Mouse (Mus musculus): ENCODE data around the gene Celf5. TPM values are rescaled to one million over a fixed set of nuclear protein-coding genes. Genes with fewer than 3 reads are reported as not detected.
A peak's percentile ranks its signal among the peaks of the same experiment; 100 is the strongest.

Gene Celf5
- polyA plus RNA-seq, 1 experiment from 2014 or later = 46.6 TPM

GRCm38 (mm10) chr10:81410981-81411380, 71.5 kb downstream of the Celf5 start:
- H3K9ac ChIP-seq = no peak overlapping the region
- DNase-seq (ENCODE audit: low spot score) (no peak), ATAC-seq (ENCODE audit: low FRiP score) (no peak)
- no peak overlapping the region for H3K4me2 ChIP-seq (replicated peaks)
- peaks cover 15% of the 10 kb centered on the region; the same call in 1 of the 2 replicates for H3K27me3 ChIP-seq (ENCODE audit: control insufficient read depth, insufficient read depth, low read length)
- H3K9me3 ChIP-seq (ENCODE audit: control insufficient read depth, low read length) = no peaks in the 10 kb centered on the region
- 69% methylated on average over 9 of the region's 9 CpGs for WGBS
- no peak overlapping the region for H3K4me3 ChIP-seq (replicated peaks; ENCODE audit: low read length)
- peaks cover 25% of the 10 kb centered on the region for H3K36me3 ChIP-seq (replicated peaks; ENCODE audit: control insufficient read depth, insufficient read depth)
- peaks cover 46% of the 10 kb centered on the region for H3K4me1 ChIP-seq (replicated peaks; ENCODE audit: control insufficient read depth, insufficient read depth, low read length)
- H3K27ac ChIP-seq = peak overlapping the region; percentile 64; the same call in 1 of the 2 replicates

- Histone ChIP-seq H3K9ac (no peak overlapping the region; the same call in 1 of the 2 replicates), H3K36me3 (replicated peaks; ENCODE audit: control insufficient read depth, insufficient read depth) (peaks cover 31% of the 10 kb centered on the region), H3K4me2 (replicated peaks) (no peak overlapping the region), H3K27ac (no peak overlapping the region), H3K4me3 (replicated peaks; ENCODE audit: low read length) (no peak overlapping the region), H3K9me3 (ENCODE audit: control insufficient read depth, low read length) (no peaks in the 10 kb centered on the region), H3K27me3 (ENCODE audit: control insufficient read depth, insufficient read depth, low read length) (peaks cover 15% of the 10 kb centered on the region; the same call in 1 of the 2 replicates), H3K4me1 (replicated peaks; ENCODE audit: control insufficient read depth, insufficient read depth, low read length) (peaks cover 46% of the 10 kb centered on the region)
- DNase-seq (ENCODE audit: low spot score) (no peak), ATAC-seq (ENCODE audit: low FRiP score) (no peak)
- WGBS = 76% methylated on average over 4 of the region's 4 CpGs
Observed at GRCm38 (mm10) chr10:81410350-81410749, 72.2 kb downstream of the Celf5 start.

- Histone ChIP-seq H3K4me1 (replicated peaks; ENCODE audit: control insufficient read depth, insufficient read depth, low read length) (peaks cover 45% of the 10 kb centered on the region), H3K9me3 (ENCODE audit: control insufficient read depth, low read length) (no peaks in the 10 kb centered on the region), H3K9ac (no peak overlapping the region), H3K27me3 (ENCODE audit: control insufficient read depth, insufficient read depth, low read length) (peaks cover 15% of the 10 kb centered on the region; the same call in 1 of the 2 replicates), H3K36me3 (replicated peaks; ENCODE audit: control insufficient read depth, insufficient read depth) (peaks cover 41% of the 10 kb centered on the region), H3K27ac (no peak overlapping the region), H3K4me2 (replicated peaks) (0 out of 2 replicates have a peak overlapping the region, but pooled peaks have one; percentile 4), H3K4me3 (replicated peaks; ENCODE audit: low read length) (no peak overlapping the region)
- no peak for DNase-seq (ENCODE audit: low spot score)
- WGBS = 13% methylated on average over 8 of the region's 8 CpGs
- ATAC-seq (ENCODE audit: low FRiP score) = no peak
Observed at GRCm38 (mm10) chr10:81409330-81409729, 73.2 kb downstream of the Celf5 start.

Small RNA genes within 50 kb of the gene (microRNA-seq; reads per million reads assigned to microRNA genes)
- gene Gm25595 (not detected), gene Mir1191b (0.65 reads per million)

Other genes with a start within 250 kb of the Celf5 start
- gene Zfr2, start 249.6 kb downstream of the Celf5 start, polyA plus RNA-seq (2014; fragmentation: Nextera tagmentation; extraction: Ambion mirVana) = 24.2 and 25.4 TPM in 2 replicates
- 30.2 and 37.0 TPM in 2 replicates for gene Matk, start 229.8 kb downstream of the Celf5 start, polyA plus RNA-seq (2014; fragmentation: Nextera tagmentation; extraction: Ambion mirVana)
- gene Mrpl54, start 215.8 kb downstream of the Celf5 start, polyA plus RNA-seq (2014; fragmentation: Nextera tagmentation; extraction: Ambion mirVana) = 136 and 142 TPM in 2 replicates
- 26.4 and 31.5 TPM in 2 replicates for gene Apba3, start 215.7 kb downstream of the Celf5 start, polyA plus RNA-seq (2014; fragmentation: Nextera tagmentation; extraction: Ambion mirVana)
- gene Tjp3, start 191.1 kb downstream of the Celf5 start, polyA plus RNA-seq (2014; fragmentation: Nextera tagmentation; extraction: Ambion mirVana) = 3.9 and 6.0 TPM in 2 replicates
- gene Pip5k1c, start 189.7 kb downstream of the Celf5 start, polyA plus RNA-seq (2014; fragmentation: Nextera tagmentation; extraction: Ambion mirVana) = 137 and 151 TPM in 2 replicates
- 18.7 and 20.6 TPM in 2 replicates for gene Cactin, start 161.6 kb downstream of the Celf5 start, polyA plus RNA-seq (2014; fragmentation: Nextera tagmentation; extraction: Ambion mirVana)
- 4.3 and 5.4 TPM in 2 replicates for gene Tbxa2r, start 154.0 kb downstream of the Celf5 start, polyA plus RNA-seq (2014; fragmentation: Nextera tagmentation; extraction: Ambion mirVana)
- gene Gipc3, start 139.4 kb downstream of the Celf5 start, polyA plus RNA-seq (2014; fragmentation: Nextera tagmentation; extraction: Ambion mirVana) = not detected in 2 replicates
- 29.0 and 34.0 TPM in 2 replicates for gene Hmg20b, start 132.2 kb downstream of the Celf5 start, polyA plus RNA-seq (2014; fragmentation: Nextera tagmentation; extraction: Ambion mirVana)
- 7.8 and 10.0 TPM in 2 replicates for gene Mfsd12, start 125.2 kb downstream of the Celf5 start, polyA plus RNA-seq (2014; fragmentation: Nextera tagmentation; extraction: Ambion mirVana)
- gene 4930404N11Rik, start 116.9 kb downstream of the Celf5 start, polyA plus RNA-seq (2014; fragmentation: Nextera tagmentation; extraction: Ambion mirVana) = 0.30 and 0.59 TPM in 2 replicates
- gene Fzr1, start 104.2 kb downstream of the Celf5 start, polyA plus RNA-seq (2014; fragmentation: Nextera tagmentation; extraction: Ambion mirVana) = 119 and 125 TPM in 2 replicates
- 68.9 TPM in 2 replicates for gene Dohh, start 98.3 kb downstream of the Celf5 start, polyA plus RNA-seq (2014; fragmentation: Nextera tagmentation; extraction: Ambion mirVana)
- gene Gm48551, start 98.2 kb downstream of the Celf5 start, polyA plus RNA-seq (2014; fragmentation: Nextera tagmentation; extraction: Ambion mirVana) = 5.5 and 5.7 TPM in 2 replicates
- 1.9 and 2.2 TPM in 2 replicates for gene Gm48552, start 93.7 kb downstream of the Celf5 start, polyA plus RNA-seq (2014; fragmentation: Nextera tagmentation; extraction: Ambion mirVana)
- gene Smim24, start 89.7 kb downstream of the Celf5 start, polyA plus RNA-seq (2014; fragmentation: Nextera tagmentation; extraction: Ambion mirVana) = 0.84 and 1.3 TPM in 2 replicates
- gene Nfic, start 27.1 kb downstream of the Celf5 start, polyA plus RNA-seq (2014; fragmentation: Nextera tagmentation; extraction: Ambion mirVana) = 17.3 and 25.8 TPM in 2 replicates
- gene Ncln, start 13.7 kb upstream of the Celf5 start, polyA plus RNA-seq (2014; fragmentation: Nextera tagmentation; extraction: Ambion mirVana) = 53.8 and 59.0 TPM in 2 replicates
- 0.70 and 0.81 TPM in 2 replicates for gene S1pr4, start 17.4 kb upstream of the Celf5 start, polyA plus RNA-seq (2014; fragmentation: Nextera tagmentation; extraction: Ambion mirVana)
- gene Gna15, start 41.5 kb upstream of the Celf5 start, polyA plus RNA-seq (2014; fragmentation: Nextera tagmentation; extraction: Ambion mirVana) = 1.1 and 1.2 TPM in 2 replicates
- gene Gna11, start 62.5 kb upstream of the Celf5 start, polyA plus RNA-seq (2014; fragmentation: Nextera tagmentation; extraction: Ambion mirVana) = 87.5 and 95.5 TPM in 2 replicates
- 524 and 550 TPM in 2 replicates for gene Aes, start 76.8 kb upstream of the Celf5 start, polyA plus RNA-seq (2014; fragmentation: Nextera tagmentation; extraction: Ambion mirVana)
- gene Tle2, start 91.9 kb upstream of the Celf5 start, polyA plus RNA-seq (2014; fragmentation: Nextera tagmentation; extraction: Ambion mirVana) = 24.5 and 29.7 TPM in 2 replicates
- 4.2 and 4.8 TPM in 2 replicates for gene Tle6, start 118.4 kb upstream of the Celf5 start, polyA plus RNA-seq (2014; fragmentation: Nextera tagmentation; extraction: Ambion mirVana)
- 0.90 and 1.1 TPM in 2 replicates for gene BC025920, start 123.6 kb upstream of the Celf5 start, polyA plus RNA-seq (2014; fragmentation: Nextera tagmentation; extraction: Ambion mirVana)
- 39.9 and 42.1 TPM in 2 replicates for gene Sirt6, start 145.1 kb upstream of the Celf5 start, polyA plus RNA-seq (2014; fragmentation: Nextera tagmentation; extraction: Ambion mirVana)
- gene Ankrd24, start 145.8 kb upstream of the Celf5 start, polyA plus RNA-seq (2014; fragmentation: Nextera tagmentation; extraction: Ambion mirVana) = 11.8 and 12.6 TPM in 2 replicates
- 6.5 and 6.9 TPM in 2 replicates for gene Gm10778, start 166.3 kb upstream of the Celf5 start, polyA plus RNA-seq (2014; fragmentation: Nextera tagmentation; extraction: Ambion mirVana)
- 19.2 and 20.5 TPM in 2 replicates for gene Zfp433, start 222.1 kb upstream of the Celf5 start, polyA plus RNA-seq (2014; fragmentation: Nextera tagmentation; extraction: Ambion mirVana)